Mouse (Mus musculus): ENCODE data around the gene Zfp712.

- TF ChIP-seq CTCF (conservative IDR thresholded peaks at IDR 0.05; ENCODE audit: insufficient read depth, insufficient read length, low read depth, low read length) (peak; percentile 60), POLR2A (IDR thresholded peaks at IDR 0.05; ENCODE audit: low read depth, low read length) (no peak)
Measured at GRCm38 (mm10) chr13:67108821-67109206, 47.8 kb upstream of the Zfp712 start.
